Mouse (Mus musculus): ENCODE results near the gene Bnc2.

Bnc2 gene

DNA sequence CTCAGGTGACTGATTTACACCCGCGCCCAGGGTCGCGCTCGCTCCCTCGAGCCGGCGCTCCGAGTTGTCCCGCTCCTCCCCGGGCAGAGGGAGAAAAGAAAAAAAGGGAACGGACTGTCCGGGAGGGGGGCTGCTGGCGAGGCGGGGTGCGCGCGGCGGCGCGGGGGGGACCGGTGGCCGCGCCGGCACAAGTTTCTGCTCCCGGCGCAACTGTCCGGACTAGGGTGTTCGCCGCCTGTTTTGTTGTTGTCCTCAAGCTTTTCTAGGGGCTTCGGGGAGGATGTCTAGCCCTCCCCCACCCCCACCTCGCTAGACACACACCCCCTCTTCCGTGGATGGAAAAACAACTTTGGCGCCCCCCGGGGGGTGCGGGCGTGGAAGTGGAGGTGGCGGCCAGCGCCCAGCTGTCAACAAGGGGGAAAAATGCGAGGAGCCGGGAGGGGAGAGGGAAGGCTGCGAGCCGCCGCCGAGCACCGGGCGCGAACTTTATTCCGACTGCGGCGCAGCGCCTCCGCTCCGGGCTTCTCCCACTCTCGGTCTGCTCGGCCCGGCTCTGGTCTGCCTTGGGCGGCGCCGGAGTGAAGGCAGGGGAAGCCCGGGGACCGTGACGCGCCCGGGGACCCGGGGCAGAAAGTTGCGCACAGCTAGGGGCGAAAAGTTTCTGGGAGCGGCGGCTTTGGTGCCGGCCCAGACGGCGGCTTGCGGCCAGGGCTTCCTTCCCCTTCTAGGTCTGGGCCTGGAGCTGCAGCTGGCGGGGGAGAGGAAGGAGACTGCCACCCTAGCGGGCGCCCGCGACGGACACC is at the start of gene Bnc2:
TSS of gene Bnc2 (minus strand) at position 105 of the 803 bp plus-strand sequence.
- DNase-seq (ENCODE audit: inconsistent ontology term): peak; percentile 76

GRCm38 (mm10) chr4:84707961-84708360 is 32.9 kb upstream of the Bnc2 start:
- DNase-seq (ENCODE audit: inconsistent ontology term): no peak

GRCm38 (mm10) chr4:84685521-84686366 is 10.7 kb upstream of the Bnc2 start:
- DNase-seq (ENCODE audit: inconsistent ontology term): peak; percentile 11

GRCm38 (mm10) chr4:84685009-84685408 is 9.9 kb upstream of the Bnc2 start:
- no peak for DNase-seq (ENCODE audit: inconsistent ontology term)

DNA sequence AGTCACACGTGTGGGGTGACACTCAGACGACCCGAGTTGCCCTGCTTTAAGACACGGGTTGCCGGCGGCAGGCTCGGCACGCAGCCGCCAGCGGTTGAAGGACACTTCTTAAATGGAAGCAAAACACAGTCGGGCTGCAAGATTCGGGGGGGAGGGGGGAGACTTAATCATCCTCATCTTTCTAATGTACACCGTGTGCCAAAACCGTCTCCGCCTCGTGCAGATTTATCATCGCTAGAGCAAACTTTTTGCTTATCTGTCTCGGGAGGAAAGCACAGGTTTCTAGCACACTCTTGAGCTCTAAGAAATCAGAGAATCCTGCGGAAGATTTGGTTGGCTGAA is 870 bp upstream of the Bnc2 start:
- DNase-seq (ENCODE audit: inconsistent ontology term): no peak

- DNase-seq (ENCODE audit: inconsistent ontology term): no peak
These were observed 531 bp downstream of the Bnc2 start for GRCm38 (mm10) chr4:84674318-84675170.

GRCm38 (mm10) chr4:84673681-84674307 is 1.3 kb downstream of the Bnc2 start:
- DNase-seq (ENCODE audit: inconsistent ontology term): no peak

GRCm38 (mm10) chr4:84672181-84672791 is 2.8 kb downstream of the Bnc2 start:
- no peak for DNase-seq (ENCODE audit: inconsistent ontology term)

DNA sequence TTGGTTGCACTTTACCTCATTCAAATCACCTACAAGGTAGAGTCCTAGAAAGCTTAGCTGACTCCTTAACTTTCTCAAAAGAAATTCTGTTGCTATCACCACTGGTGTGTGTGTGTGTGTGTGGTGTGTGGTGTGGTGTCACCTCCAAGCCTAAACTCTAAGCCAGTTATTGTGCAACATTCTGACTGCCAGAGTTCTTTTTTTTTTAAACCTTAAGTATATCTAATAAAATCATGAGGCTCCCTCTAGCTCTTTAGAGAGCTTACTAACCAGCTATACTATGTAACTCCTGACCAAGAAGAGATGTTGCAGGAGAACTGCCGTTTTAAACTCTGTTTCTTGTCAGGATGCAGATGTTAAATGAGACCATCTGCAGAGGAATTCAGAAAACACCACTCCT is 4.1 kb downstream of the Bnc2 start:
- DNase-seq (ENCODE audit: inconsistent ontology term): no peak

DNA sequence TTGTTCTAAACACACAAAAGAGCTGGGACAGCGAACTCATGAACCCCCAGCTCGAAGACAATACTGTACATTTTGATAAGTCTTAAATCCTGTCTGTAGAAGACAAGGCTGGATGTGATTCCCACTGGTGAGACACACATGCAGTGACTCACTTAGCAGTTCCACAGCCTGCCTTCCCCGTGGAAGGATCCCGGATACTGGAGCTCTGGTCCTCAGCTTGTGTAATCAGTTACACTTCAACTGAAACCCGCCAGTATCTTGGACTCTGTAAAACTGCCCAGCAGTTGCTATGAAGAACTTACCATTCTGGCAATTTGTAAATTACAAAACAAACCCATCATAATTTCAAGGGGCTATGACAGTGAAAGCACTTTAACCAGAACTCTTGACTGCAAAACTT is 5.4 kb downstream of the Bnc2 start:
- DNase-seq (ENCODE audit: inconsistent ontology term): peak; percentile 25

DNA sequence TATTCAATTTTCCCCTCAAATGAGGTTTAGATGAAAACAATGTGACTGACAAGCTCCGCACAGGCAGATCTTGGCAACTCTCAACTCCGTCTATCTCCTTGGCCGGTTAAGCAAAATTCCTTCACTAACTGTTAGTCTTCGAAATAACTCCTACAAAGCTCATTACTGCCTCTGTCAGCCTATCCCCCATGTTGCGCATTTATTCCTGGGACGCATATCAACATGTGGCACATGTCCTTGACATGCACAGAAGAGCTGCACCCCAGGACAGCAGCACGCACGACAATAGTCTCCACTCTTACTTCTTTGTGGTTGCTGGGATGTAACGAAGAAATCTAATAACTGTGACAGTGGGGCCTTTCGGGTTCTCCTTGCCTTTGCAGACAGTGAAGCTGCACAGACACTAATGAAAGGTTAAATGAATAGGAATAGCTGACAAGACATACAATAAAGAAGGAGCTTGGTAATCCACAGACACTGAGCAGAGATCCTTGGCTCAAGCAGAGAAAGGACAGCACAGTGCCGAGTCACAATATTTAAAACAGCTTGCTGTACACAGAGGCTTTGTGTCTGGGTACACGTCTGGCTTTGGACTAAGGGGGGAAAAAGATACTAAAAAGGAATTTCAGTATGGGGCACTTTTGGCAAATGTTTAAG is 6.0 kb downstream of the Bnc2 start:
- DNase-seq (ENCODE audit: inconsistent ontology term): no peak

DNA sequence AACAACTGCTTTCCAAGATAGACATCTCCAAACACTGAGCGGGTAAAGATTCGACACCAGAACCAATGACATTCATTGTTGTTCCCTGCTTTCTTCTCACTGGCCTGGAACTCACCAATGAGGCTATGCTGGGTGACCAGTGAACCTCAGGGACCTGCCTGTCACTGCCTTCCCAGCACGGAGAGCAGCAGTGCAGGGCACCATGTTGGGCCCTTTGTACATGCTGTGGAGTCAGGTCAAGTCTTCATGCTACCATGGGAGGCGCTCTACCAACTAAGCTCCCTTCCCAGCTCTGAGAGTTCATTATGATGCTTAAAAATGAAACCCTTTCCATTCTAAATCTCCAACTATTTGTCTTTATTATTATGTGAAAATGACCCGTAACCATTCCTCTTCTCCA is 6.8 kb downstream of the Bnc2 start:
- no peak for DNase-seq (ENCODE audit: inconsistent ontology term)

DNA sequence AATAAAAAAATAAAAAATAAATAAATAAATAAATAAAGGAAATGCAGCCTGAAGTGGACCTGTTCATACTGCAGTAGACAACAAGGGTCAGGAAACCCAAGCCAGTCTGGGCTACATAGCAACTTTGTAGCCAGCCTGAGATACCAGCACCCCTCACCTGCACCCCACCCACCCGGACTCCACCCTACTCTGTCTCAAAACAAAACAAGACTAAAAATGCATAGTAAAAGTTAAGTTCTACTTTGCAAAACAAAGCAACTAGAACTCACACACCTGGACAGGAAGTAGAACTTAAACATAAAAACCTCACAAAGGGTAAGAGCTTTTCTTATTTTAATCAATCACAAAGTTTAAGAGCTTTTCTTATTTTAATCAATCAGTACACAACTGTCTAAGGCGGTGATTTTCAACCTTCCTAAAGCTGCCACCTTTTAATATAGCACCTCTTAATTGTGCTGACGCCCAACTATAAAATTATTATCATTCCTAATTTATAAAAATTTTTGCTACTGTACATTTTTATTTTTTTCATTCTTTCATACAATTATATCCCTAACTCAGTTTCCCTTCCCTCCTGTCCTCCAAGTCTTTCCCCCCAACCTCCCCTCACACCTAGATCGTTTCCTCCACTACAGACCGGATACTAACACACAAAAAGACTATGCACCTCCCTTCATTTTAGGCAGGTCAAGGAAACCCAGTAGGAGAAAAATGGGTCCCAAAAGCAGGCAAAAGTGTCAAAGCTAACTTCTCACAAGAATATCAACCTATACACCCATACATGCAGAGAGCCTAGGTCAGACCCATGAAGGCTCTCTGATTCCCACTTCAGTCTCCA is 12.6 kb downstream of the Bnc2 start:
- DNase-seq (ENCODE audit: inconsistent ontology term): no peak

DNA sequence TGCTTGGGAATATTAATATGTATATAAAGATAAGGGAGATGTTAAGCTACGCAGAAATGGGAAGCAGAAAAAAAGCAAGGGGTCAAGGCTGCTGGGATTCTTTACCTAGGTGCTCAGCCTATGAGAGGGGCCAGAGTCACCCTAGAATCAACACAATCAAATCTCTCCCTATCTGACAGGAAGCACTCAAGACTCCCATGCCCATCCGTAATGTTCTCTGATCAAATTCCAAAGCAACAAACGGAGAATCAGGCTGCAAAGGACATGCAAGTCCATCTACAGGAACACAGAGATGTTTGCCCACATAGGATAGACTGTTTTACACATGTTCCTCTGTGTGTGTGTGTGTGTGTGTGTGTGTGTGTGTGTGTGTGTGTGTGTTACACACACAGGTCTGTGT is 13.7 kb downstream of the Bnc2 start:
- no peak for DNase-seq (ENCODE audit: inconsistent ontology term)

DNA sequence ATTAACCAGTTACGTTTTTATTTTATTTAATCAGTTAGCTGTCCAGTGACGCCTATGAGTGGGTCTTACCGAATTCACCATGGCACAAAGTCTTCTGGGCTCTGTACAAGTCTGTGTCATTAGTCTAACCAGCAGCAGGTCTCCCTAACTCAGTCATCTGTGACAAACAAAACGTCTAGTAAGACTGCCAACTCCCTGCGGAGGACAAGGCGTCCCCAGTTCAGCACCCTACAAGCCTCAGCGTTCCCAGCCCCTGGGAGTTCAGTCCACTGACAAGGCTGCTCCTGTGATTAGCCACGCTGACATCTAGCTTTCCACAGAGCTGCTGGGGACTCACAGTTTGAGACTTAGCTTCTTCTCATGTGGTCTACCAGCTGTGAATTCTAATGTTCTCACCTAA is 23.3 kb downstream of the Bnc2 start:
- DNase-seq (ENCODE audit: inconsistent ontology term): no peak

DNA sequence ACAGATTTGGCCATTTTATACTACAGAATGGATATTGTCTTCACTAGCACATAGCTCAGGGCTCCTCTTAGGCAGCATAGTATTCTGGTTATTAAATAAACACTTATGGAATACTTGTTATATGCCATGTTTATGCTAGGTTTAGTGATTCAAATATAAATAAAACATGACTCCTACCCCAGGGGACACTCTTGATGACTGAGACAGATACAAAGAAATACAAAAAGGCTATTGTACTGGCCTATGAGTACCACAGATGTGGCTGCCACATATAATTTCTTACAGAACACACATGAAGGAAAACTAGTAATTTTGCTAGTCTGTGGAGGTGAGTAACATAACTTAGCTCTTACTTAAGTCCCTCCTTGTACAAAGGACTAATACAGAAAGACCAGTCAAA is 28.5 kb downstream of the Bnc2 start:
- DNase-seq (ENCODE audit: inconsistent ontology term): no peak

DNA sequence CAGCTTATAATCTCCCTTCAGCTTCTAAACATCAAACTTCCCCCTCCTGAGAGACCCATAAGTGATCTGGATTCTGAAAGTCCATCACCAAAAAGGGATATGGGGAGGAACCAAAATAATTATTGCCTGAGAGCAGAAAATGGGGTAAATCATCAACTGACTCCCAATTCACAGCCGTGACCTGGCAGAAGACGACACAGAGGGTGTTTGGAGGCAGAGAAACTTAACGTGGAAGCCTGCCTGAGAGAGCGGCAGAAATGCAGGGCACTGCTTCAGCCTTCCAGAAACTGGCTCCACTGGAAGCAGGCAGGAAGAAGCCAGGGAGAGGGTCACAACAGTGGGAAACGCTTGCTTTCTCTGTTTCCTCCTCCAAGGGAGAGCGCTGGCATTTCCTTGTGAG is 35.9 kb downstream of the Bnc2 start:
- no peak for DNase-seq (ENCODE audit: inconsistent ontology term)

- DNase-seq (ENCODE audit: inconsistent ontology term): peak; percentile 49
These were observed 37.4 kb downstream of the Bnc2 start for GRCm38 (mm10) chr4:84637641-84638040.

GRCm38 (mm10) chr4:84634751-84635150 is 40.3 kb downstream of the Bnc2 start:
- DNase-seq (ENCODE audit: inconsistent ontology term): no peak

DNA sequence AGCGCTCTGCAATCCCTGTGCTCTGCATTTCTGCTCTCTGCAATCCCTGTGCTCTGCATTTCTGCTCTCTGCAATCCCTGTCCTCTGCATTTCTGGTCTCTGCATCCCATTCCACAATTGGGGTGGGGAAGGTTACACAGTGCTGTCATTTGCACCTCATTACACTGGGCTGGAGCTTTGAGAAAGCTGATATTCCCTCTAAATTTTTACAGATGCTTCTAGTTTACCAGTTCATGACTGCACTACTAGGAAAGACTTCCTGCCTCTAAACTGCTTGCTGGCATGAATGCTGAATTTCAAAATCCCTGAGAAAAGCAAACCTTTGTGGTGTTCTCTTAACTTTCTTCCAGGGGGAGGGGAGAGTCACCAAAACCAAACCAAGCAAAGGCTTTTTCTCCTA is 41.1 kb downstream of the Bnc2 start:
- no peak for DNase-seq (ENCODE audit: inconsistent ontology term)

Data from Muller cell, postnatal 12 days (primary cell).